Mouse (Mus musculus): Measurements from ENCODE around the gene Cldn7. TPM values are rescaled to one million over a fixed set of nuclear protein-coding genes. Genes with fewer than 3 reads are reported as not detected.

The Cldn7 gene
- polyA plus RNA-seq, 1 experiment = 88.4 TPM

GRCm38 (mm10) chr11:69989949-69990348 is 25.4 kb downstream of the Cldn7 start:
- DNase-seq (ENCODE audit: low read depth) = no peak

- DNase-seq (ENCODE audit: low read depth) = peak; percentile 94
Observed at GRCm38 (mm10) chr11:69990850-69991691, 26.5 kb downstream of the Cldn7 start, which contains the start of gene Gabarap. Gene Gabarap (plus strand): TSS chr11:69991143.

- DNase-seq (ENCODE audit: low read depth) = no peak
Observed at GRCm38 (mm10) chr11:69991711-69992110, 27.1 kb downstream of the Cldn7 start.

- no peak for DNase-seq (ENCODE audit: low read depth)
Observed at GRCm38 (mm10) chr11:69992396-69992795, 27.8 kb downstream of the Cldn7 start.

GRCm38 (mm10) chr11:69992932-69993331 is 28.4 kb downstream of the Cldn7 start:
- no peak for DNase-seq (ENCODE audit: low read depth)

- no peak for DNase-seq (ENCODE audit: low read depth)
Observed at GRCm38 (mm10) chr11:69994401-69995090, 30.0 kb downstream of the Cldn7 start.

- DNase-seq (ENCODE audit: low read depth) = peak; percentile 90
Observed at GRCm38 (mm10) chr11:69995391-69995960, 30.9 kb downstream of the Cldn7 start, which contains the start of gene Phf23. Gene Phf23 (plus strand): TSS chr11:69995777.

- no peak for DNase-seq (ENCODE audit: low read depth)
Observed at GRCm38 (mm10) chr11:69996161-69997061, 31.8 kb downstream of the Cldn7 start.

GRCm38 (mm10) chr11:69997070-69997509 is 32.5 kb downstream of the Cldn7 start:
- DNase-seq (ENCODE audit: low read depth) = no peak

GRCm38 (mm10) chr11:69998567-69999491 is 34.2 kb downstream of the Cldn7 start:
- no peak for DNase-seq (ENCODE audit: low read depth)

GRCm38 (mm10) chr11:69999666-70000065 is 35.1 kb downstream of the Cldn7 start:
- DNase-seq (ENCODE audit: low read depth) = no peak

- DNase-seq (ENCODE audit: low read depth) = no peak
Observed at GRCm38 (mm10) chr11:70000396-70000898, 35.9 kb downstream of the Cldn7 start, which contains the start of gene Dvl2. Gene Dvl2 (plus strand): TSS chr11:70000595.

GRCm38 (mm10) chr11:70001159-70001558 is 36.6 kb downstream of the Cldn7 start:
- DNase-seq (ENCODE audit: low read depth) = no peak

- no peak for DNase-seq (ENCODE audit: low read depth)
Observed at GRCm38 (mm10) chr11:70001865-70002264, 37.3 kb downstream of the Cldn7 start.

- no peak for DNase-seq (ENCODE audit: low read depth)
Observed at GRCm38 (mm10) chr11:70002471-70002870, 37.9 kb downstream of the Cldn7 start.

GRCm38 (mm10) chr11:70005521-70005920 is 40.9 kb downstream of the Cldn7 start:
- no peak for DNase-seq (ENCODE audit: low read depth)

GRCm38 (mm10) chr11:70010033-70010432 is 45.5 kb downstream of the Cldn7 start:
- no peak for DNase-seq (ENCODE audit: low read depth)

GRCm38 (mm10) chr11:70010548-70010947 is 46.0 kb downstream of the Cldn7 start:
- DNase-seq (ENCODE audit: low read depth) = no peak

- DNase-seq (ENCODE audit: low read depth) = no peak
Observed at GRCm38 (mm10) chr11:70010961-70011360, 46.4 kb downstream of the Cldn7 start.

GRCm38 (mm10) chr11:70012931-70013330 is 48.4 kb downstream of the Cldn7 start:
- DNase-seq (ENCODE audit: low read depth) = no peak

Data from gonadal fat pad, adult 2 months (tissue).